Mouse (Mus musculus): ENCODE data around the gene Rnf41.

The Rnf41 gene

GRCm38 (mm10) chr10:128435186-128435823, 23.8 kb downstream of the Rnf41 start:
- DNase-seq: peak; percentile 60

- no peak for DNase-seq
Measured at GRCm38 (mm10) chr10:128435873-128436272, 24.4 kb downstream of the Rnf41 start.

- DNase-seq: no peak
Measured at GRCm38 (mm10) chr10:128436376-128436775, 24.9 kb downstream of the Rnf41 start.

- DNase-seq: peak; percentile 25
Measured at GRCm38 (mm10) chr10:128438675-128439279, 27.3 kb downstream of the Rnf41 start.

GRCm38 (mm10) chr10:128440407-128440806, 28.9 kb downstream of the Rnf41 start:
- peak; percentile 25 for DNase-seq

- no peak for DNase-seq
Measured at GRCm38 (mm10) chr10:128441324-128442119, 30.1 kb downstream of the Rnf41 start.

- no peak for DNase-seq
Measured at GRCm38 (mm10) chr10:128442718-128443117, 31.3 kb downstream of the Rnf41 start.

- DNase-seq: no peak
Measured at GRCm38 (mm10) chr10:128444354-128444753, 32.9 kb downstream of the Rnf41 start.

GRCm38 (mm10) chr10:128445407-128445806, 34.0 kb downstream of the Rnf41 start:
- DNase-seq: no peak

GRCm38 (mm10) chr10:128451014-128451413, 39.6 kb downstream of the Rnf41 start:
- no peak for DNase-seq

- DNase-seq: no peak
Measured at GRCm38 (mm10) chr10:128454471-128454870, 43.0 kb downstream of the Rnf41 start.

- DNase-seq: peak; percentile 79
Measured at GRCm38 (mm10) chr10:128455280-128455679, 43.8 kb downstream of the Rnf41 start.

GRCm38 (mm10) chr10:128457676-128458075, 46.2 kb downstream of the Rnf41 start:
- no peak for DNase-seq

- DNase-seq: peak; percentile 95
Measured at GRCm38 (mm10) chr10:128458348-128458718, 46.9 kb downstream of the Rnf41 start.

GRCm38 (mm10) chr10:128458719-128459408, 47.4 kb downstream of the Rnf41 start, which contains the start of gene Smarcc2:
Smarcc2 (plus strand) TSS chr10:128459248.
- DNase-seq: peak; percentile 88

GRCm38 (mm10) chr10:128459409-128460269, 48.2 kb downstream of the Rnf41 start:
- peak; percentile 31 for DNase-seq

GRCm38 (mm10) chr10:128460270-128460630, 48.8 kb downstream of the Rnf41 start:
- DNase-seq: no peak

GRCm38 (mm10) chr10:128474366-128474765, 62.9 kb downstream of the Rnf41 start:
- DNase-seq: no peak

- DNase-seq: no peak
Measured at GRCm38 (mm10) chr10:128486370-128486769, 74.9 kb downstream of the Rnf41 start.

GRCm38 (mm10) chr10:128487861-128488712, 76.6 kb downstream of the Rnf41 start:
- DNase-seq: no peak

GRCm38 (mm10) chr10:128488776-128489175, 77.3 kb downstream of the Rnf41 start:
- no peak for DNase-seq
